Mouse (Mus musculus) MEL-GATA-1-ER (cell line): Measurements from ENCODE around the gene Tmem234.

Experiments used
- DNase-seq: peaks from one replicate; pipeline ENCODE4 v3.0.0-alpha.2; 2012; ENCODE audit warnings: low read depth; ENCODE audit errors: extremely low read depth

The Tmem234 gene

GRCm38 (mm10) chr4:129671491-129672082 lies 71.1 kb downstream of the Tmem234 start:
- peak; percentile 53 for DNase-seq

GRCm38 (mm10) chr4:129672083-129672877 lies 71.8 kb downstream of the Tmem234 start, which contains the start of gene Kpna6:
TSS of gene Kpna6 (minus strand) at chr4:129672767.
- peak; percentile 73 for DNase-seq

- DNase-seq, result no peak
Observed at GRCm38 (mm10) chr4:129672878-129673449, 72.5 kb downstream of the Tmem234 start.
